Mouse (Mus musculus) WW6 (cell line): ENCODE data around the gene Rhot2.

Source experiments
- DNase-seq: peaks from one replicate; pipeline ENCODE4 v3.0.0-alpha.2; 2013; ENCODE audit warnings: low read depth, low spot score

Gene Rhot2

GRCm38 (mm10) chr17:25844396-25844901, at the start of gene Rhot2:
Gene Rhot2, minus strand, starts transcription at chr17:25844851.
- DNase-seq: peak; percentile 67

- DNase-seq: no peak
These were observed 49.4 kb upstream of the Rhot2 start for GRCm38 (mm10) chr17:25893975-25894617.

- DNase-seq: no peak
These were observed 44.2 kb upstream of the Rhot2 start for GRCm38 (mm10) chr17:25888837-25889236.

DNA sequence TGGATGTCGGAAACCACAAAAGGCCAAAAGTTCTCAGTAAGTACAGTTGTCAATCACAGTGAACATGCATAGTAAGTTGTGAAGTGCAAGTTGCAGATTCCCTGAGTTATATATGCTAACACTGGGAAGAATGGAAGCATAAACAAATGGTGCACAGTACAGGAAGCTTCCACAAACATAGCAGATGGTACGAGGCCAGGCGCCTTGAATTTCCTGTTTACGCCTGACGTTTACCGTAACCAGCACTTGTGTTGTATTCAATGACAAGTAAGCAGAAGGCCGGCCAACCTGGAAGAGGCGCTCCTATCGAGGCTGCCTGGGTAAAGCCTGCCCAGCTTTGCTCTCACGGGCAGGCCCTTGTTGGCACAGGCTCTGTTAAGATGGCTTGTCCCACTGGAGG, 42.8 kb upstream of the Rhot2 start:
- DNase-seq: no peak

- DNase-seq: no peak
These were observed 42.2 kb upstream of the Rhot2 start for GRCm38 (mm10) chr17:25886806-25887205.

DNA sequence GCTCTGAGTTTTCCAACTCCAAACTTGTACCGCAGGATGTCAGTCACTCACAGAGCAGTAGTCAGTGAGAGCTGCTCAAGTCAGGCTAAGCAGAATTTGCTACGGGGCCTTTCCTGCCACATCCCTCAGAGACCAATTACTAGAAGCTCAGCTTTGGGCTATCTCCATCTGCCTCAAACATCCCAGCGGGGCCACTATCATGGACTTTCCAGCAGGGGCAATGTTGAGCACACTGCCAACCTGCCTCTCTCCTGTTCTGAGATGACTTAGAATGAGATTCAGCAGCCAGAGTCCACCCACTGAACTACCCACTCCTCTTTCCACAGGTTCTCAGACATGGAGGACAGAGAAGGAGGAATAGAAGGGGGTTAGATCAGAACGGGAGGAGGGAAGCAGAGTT, 41.0 kb upstream of the Rhot2 start:
- DNase-seq: no peak

GRCm38 (mm10) chr17:25883824-25884223, 39.2 kb upstream of the Rhot2 start:
- no peak for DNase-seq

GRCm38 (mm10) chr17:25883268-25883667, 38.6 kb upstream of the Rhot2 start:
- no peak for DNase-seq

GRCm38 (mm10) chr17:25882306-25882705, 37.7 kb upstream of the Rhot2 start:
- no peak for DNase-seq

GRCm38 (mm10) chr17:25881691-25882090, 37.0 kb upstream of the Rhot2 start:
- DNase-seq: no peak

- no peak for DNase-seq
These were observed 36.4 kb upstream of the Rhot2 start for GRCm38 (mm10) chr17:25880913-25881641.

DNA sequence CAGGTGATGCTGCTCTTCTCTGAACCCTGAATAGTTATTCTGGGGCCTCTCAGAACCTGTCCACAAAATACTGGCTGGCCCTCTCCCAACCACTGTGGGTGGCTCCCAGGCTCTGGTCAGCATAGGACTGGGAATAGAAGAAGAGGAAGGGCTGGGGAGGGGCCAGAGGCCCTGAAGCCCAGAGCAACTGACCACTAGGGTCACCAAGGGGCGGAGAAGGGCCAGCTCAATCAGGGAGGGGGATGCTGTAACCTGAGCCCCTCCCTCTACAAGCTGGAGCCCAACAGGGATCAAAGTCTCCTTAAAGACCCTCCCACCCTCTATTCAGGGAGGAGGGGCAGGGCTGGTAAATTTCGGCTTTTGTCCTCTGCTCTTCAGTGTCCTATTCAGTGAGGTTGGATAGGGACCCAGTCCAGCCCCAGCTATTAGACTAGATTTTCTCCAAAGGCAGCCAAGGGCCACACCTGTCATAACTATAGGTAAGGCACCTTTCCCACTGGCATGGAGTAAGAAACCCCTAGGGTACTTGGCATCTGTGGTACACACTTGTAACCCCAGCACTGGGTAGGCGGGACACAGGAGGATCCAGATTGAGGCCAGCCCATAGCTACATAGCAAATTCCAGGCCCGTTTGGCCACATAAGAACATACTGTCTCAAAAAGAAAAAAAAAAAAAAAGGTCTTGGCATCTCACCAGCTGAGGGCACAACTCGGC, 35.7 kb upstream of the Rhot2 start, which contains the start of gene Wfikkn1:
TSS of gene Wfikkn1 (minus strand) at position 663 of the 715 bp plus-strand sequence.
- DNase-seq: no peak

DNA sequence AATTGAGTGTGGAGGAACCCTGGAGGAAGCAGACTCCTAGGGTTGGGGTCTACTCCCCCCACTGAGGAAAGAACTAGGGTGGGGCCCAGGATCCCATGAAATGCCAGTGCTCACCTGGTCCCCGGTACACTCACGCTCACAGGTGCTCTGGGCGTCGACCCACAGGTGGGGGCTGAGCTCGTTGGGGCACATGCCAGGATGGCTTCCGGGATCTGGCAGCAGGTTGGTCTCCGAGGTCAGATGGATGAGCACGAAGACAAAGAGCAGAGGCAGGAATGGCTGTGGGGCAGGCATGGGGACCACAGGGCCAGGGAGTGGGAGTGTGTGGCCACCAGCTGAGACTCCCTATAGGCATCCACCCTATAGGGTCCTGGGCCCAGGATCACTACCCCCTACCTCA, 35.1 kb upstream of the Rhot2 start:
- DNase-seq: no peak

DNA sequence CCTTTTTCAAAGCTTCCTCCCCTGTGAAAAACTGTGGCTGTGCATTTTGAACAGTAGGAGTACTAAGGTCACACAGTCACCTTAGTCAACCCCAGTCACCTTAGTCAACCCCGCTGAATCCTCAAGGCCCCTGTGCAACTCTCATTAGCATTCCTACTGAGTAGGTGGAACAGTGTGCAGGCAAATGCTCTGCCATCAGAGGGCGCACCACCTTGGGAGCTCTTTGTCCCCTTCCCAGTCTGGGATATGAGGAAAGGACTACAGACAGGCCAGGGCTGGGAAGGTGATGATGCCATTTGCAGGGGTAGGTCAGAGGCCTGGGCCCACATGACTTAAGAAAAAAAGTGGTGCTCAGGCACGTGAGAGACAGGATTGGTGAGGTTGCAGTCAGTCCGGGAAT, 34.6 kb upstream of the Rhot2 start:
- no peak for DNase-seq

- DNase-seq: no peak
These were observed 34.0 kb upstream of the Rhot2 start for GRCm38 (mm10) chr17:25878611-25879180.

DNA sequence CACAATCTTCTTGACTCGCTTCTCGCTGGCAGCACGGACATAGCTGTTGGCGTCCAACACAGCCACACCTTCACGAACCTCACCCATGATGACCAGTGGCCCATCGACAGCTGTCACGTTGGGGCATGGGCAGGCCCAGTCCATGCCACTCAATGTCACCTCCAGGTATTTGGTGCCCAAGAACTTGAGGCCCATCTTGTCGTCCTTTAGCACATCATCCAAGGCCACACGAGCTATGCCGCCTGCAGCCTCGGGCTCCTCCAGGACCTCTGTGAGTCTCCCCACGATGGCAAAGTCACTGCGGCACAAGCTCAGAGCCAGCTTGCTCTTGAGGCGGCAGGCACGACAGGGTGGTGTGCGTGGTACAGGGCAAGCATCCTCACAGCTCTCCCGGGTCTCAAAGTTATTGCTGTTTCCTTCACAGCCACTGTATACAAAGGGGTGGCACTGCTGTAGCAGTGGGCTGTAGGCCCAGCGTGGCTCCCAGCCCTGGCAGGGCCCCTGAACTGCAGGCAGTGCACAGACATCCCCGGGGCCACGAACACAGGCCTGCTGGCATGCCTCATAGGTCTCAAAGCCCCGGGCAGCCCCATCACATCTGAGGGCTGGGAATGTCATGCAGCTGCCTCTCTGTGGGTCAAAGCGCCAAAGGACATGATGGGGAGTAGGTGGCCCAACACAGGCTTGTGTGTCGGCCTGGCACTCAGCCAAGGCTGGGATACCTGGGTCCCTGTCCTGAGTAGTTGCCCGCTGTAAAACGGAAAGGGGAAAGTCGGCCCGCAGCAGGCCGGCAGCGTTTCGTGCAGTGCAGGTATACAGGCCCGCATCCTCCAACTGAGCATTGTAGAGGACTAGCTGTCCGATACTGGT, 33.3 kb upstream of the Rhot2 start:
- DNase-seq: no peak

DNA sequence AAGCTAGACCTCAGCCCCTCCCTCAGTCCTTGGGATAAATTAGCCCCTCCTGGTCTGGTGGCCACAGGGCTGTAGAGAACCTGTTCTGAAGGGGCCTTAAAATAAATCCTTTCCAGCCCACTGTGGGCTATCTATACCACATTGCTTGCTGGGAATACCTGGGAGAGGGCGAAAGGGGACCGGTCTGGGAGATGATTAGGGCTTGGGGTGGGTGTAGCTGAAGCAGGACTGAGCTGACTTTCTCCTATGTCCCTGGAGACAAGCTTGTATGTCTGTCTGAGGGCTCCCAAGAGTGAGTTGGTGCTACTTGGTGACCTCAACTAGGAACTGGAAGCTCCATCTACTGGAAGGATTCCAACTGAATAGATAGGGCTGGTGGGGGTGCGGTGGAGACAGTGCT, 32.4 kb upstream of the Rhot2 start:
- DNase-seq: no peak

DNA sequence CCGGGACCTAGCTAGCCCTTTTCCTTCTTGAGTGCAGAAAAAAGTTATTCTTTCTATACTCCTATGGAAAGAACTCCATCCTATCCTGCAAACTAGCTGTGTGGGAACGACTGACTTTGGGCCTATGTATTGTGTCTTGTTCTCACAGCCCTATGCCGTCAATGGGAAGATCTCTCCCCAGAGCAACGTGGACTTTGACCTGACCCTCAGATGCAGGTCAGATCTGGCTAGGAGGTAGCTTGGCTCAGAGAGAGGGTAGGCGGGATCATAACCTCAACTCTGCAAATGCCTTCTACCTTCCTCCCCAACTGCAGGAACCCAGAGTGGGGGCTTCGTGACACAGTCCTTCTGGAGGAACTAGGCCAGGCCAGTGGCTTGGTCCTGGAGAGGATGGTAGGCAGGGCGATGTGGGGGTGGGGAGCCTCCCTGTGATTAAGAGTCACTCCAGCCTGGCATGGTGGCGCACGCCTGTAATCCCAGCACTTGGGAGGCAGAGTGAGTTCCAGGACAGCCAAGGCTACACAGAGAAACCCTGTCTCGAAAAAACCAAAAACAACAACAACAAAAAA, 31.8 kb upstream of the Rhot2 start:
- DNase-seq: no peak

GRCm38 (mm10) chr17:25875171-25876136, 30.8 kb upstream of the Rhot2 start:
- no peak for DNase-seq
